Mouse (Mus musculus) layer of hippocampus, adult 18-20 months (tissue): ENCODE measurements around the gene Stat6. TPM values are rescaled to one million over a fixed set of nuclear protein-coding genes. Genes with fewer than 3 reads are reported as not detected.
"Not testable (repeated sequence)": the region's sequence is repeated elsewhere in the genome, so short reads cannot be mapped to it uniquely, and the experiment has no call there.

Source experiments
- DNase-seq, 2 experiments: peaks; one replicate each; pipeline ENCODE4 v3.0.0; 2022; ENCODE audit warnings: low spot score in 2 of 2
- total RNA-seq, 2 experiments: library from RNA; stranded (reverse); gene quantifications; 2 replicates each; pipeline ENCODE4 v1.2.3; 2021

The Stat6 gene
- total RNA-seq, 2 experiments from 2014 or later, result 5.7 to 7.3 TPM

GRCm38 (mm10) chr10:127643553-127644238 is 910 bp downstream of the Stat6 start:
- DNase-seq, result no peak

GRCm38 (mm10) chr10:127645791-127646190 is 3.0 kb downstream of the Stat6 start:
- DNase-seq, result no peak

- no peak for DNase-seq
Measured at GRCm38 (mm10) chr10:127652906-127653638, 10.3 kb downstream of the Stat6 start.

GRCm38 (mm10) chr10:127654970-127655579 is 12.3 kb downstream of the Stat6 start:
- no peak for DNase-seq

GRCm38 (mm10) chr10:127657617-127658016 is 14.8 kb downstream of the Stat6 start:
- DNase-seq, result not testable (repeated sequence)

GRCm38 (mm10) chr10:127658076-127658475 is 15.3 kb downstream of the Stat6 start:
- no peak for DNase-seq

GRCm38 (mm10) chr10:127659551-127659950 is 16.8 kb downstream of the Stat6 start:
- DNase-seq, result no peak

- no peak for DNase-seq
Measured at GRCm38 (mm10) chr10:127661291-127661914, 18.6 kb downstream of the Stat6 start.

GRCm38 (mm10) chr10:127661915-127662663 is 19.3 kb downstream of the Stat6 start:
- peak; percentile 26 to 61 for DNase-seq

GRCm38 (mm10) chr10:127662666-127663253 is 20.0 kb downstream of the Stat6 start:
- no peak for DNase-seq

- no peak for DNase-seq
Measured at GRCm38 (mm10) chr10:127663590-127663989, 20.8 kb downstream of the Stat6 start.

- DNase-seq, result no peak
Measured at GRCm38 (mm10) chr10:127664166-127664565, 21.4 kb downstream of the Stat6 start.

- no peak for DNase-seq
Measured at GRCm38 (mm10) chr10:127664891-127665290, 22.1 kb downstream of the Stat6 start.

GRCm38 (mm10) chr10:127665366-127666181 is 22.8 kb downstream of the Stat6 start:
- DNase-seq, result peak in 1 of 2 experiments; percentile 47

GRCm38 (mm10) chr10:127666501-127667268 is 23.9 kb downstream of the Stat6 start, which contains the start of gene Nemp1:
Gene Nemp1 (plus strand): TSS chr10:127666901.
- peak; percentile 65 to 82 for DNase-seq

GRCm38 (mm10) chr10:127667269-127668092 is 24.7 kb downstream of the Stat6 start:
- DNase-seq, result peak; percentile 54 to 76

- DNase-seq, result peak; percentile 64 to 87
Measured at GRCm38 (mm10) chr10:127668093-127669050, 25.6 kb downstream of the Stat6 start, which contains the start of gene Nab2. Gene Nab2 (minus strand): TSS chr10:127668568.
